Mouse (Mus musculus): ENCODE results near the gene 1700007K13Rik.

Gene 1700007K13Rik

DNA sequence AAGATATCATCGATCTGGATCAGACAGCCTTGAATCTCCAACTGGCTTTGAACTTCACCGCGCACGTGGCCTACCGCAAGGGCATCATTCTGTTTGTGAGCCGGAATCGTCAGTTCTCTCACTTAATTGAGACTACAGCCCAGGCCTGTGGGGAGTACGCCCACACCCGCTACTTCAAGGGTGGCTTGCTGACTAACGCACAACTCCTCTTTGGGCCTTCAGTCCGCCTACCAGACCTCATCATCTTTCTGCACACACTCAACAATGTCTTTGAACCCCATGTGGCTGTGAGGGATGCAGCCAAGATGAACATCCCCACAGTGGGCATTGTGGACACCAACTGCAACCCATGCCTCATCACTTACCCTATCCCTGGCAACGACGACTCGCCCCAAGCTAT is 3.3 kb upstream of the 1700007K13Rik start:
- DNase-seq (ENCODE audit: low spot score) = no peak

GRCm38 (mm10) chr2:28468486-28469225 is 2.5 kb upstream of the 1700007K13Rik start:
- DNase-seq (ENCODE audit: low spot score) = no peak

DNA sequence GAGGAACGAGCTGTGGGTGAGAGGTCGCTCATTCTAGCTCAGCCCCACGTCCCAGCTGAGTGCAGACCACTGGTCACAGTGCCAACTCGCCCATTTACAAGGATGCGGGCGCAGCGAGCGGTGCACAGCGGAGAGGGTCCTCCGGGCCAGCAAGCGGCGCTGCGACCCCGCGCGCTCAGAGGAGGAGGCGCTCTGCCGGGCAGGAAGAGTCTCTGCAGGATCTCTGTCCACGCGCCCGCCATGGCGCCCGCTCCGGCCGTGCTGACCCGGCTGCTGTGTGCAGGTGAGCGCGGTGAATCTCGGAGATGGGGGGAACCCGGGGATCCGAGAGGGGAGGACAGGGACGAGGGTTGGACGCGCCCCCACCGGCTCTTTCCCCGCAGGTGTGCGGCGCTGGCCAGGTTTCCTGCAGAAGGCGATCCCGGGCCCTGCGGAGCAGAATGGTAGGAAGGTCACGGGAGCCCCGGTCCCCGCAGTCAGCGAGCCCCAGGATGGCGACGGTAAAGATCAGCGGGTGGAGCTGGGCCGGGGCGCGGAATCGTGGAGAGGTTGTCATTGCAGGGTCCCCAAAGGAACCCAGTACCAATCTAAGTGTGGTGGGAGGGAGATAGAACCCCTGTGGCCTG is 1.8 kb upstream of the 1700007K13Rik start, which contains the start of gene Mrps2:
Gene Mrps2 (plus strand): TSS at position 207 of the 626 bp plus-strand sequence.
- DNase-seq (ENCODE audit: low spot score) = peak; percentile 86

GRCm38 (mm10) chr2:28464919-28465318 is 1.2 kb downstream of the 1700007K13Rik start:
- no peak for DNase-seq (ENCODE audit: low spot score)

GRCm38 (mm10) chr2:28463919-28464318 is 2.2 kb downstream of the 1700007K13Rik start:
- peak; percentile 79 for DNase-seq (ENCODE audit: low spot score)

GRCm38 (mm10) chr2:28456616-28457015 is 9.5 kb downstream of the 1700007K13Rik start:
- DNase-seq (ENCODE audit: low spot score) = no peak

DNA sequence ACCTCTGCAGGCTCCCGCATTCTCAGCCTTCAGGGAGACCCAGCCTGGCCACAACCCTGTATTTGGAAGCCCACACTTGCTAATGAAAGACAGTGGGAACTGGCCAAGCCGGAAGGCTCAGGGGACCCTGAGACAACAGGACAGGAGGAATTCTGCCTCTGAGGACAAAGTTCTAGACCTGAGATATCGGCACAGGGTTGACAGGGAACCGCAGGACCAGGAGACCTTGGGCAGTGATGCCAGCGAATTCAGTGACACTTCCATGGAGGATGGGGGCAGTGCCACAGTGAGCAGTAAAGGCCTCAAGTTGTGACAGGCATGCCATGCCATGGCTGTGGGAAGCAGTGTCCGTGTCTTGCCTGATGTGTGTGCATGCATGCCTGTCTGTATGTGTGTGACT is 12.6 kb downstream of the 1700007K13Rik start:
- DNase-seq (ENCODE audit: low spot score) = no peak

DNA sequence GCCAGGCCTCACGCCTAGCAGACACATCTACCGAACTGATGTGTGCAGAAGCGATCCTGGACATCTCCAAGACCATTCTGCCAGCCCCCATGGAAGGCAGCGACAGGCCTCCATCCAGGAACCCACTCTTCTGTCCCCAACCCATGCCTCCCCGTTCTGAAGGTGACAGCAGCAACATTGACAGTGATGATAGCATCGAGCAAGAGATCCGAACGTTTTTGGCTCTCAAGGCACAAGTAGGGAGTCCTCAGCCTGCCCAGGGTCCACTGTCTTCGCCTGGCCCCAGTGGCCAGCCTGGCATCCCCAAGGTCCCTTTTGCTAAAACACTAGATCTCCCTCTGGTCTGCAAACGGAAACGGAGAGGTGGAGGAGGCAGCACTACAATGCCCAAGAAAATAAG is 14.5 kb downstream of the 1700007K13Rik start:
- DNase-seq (ENCODE audit: low spot score) = no peak

- DNase-seq (ENCODE audit: low spot score) = no peak
These were observed 18.8 kb downstream of the 1700007K13Rik start for GRCm38 (mm10) chr2:28447315-28447670.

DNA sequence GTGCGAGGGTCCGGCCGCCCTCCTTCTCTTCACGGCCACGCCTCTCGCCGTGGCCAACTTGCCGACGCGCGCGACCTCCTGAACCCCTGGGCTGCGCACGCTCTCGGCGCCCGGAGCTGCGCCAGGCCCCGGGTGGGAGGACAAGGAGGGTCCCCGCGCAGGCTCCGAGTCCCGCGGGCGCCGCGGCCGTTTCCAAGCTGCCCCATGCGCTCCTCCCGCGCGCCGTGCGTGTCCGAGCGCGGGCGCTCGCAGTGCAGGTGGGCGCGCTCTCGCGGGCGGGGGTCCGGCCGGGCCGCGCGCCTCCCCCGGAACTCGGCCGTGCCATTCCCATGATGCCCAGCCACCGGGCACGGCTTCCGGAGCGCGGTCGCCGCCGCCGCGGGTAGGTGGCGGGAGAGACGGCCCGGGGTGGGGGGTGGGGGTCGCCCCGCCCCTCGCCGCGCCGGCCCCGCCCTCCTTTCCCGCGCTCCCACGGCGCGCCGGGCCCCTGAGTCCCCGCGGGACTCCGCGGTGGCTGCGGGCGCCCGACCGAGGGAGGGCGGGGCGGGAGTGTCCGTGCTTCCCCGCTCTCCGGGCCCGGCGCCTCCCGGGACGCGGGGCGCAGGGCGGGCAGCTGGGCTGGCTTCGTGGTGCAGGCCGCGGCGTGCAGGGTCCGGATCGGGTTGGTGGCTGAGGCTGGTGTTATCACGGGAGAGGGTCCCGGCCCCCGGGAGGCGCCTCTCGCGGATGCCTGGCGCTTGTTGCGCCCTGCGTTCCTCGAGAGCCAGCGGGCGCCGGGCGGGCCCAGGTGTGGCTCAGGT is 19.4 kb downstream of the 1700007K13Rik start, which contains the start of gene Ppp1r26:
Gene Ppp1r26 (plus strand): TSS at position 286 of the 800 bp plus-strand sequence.
- DNase-seq (ENCODE audit: low spot score) = no peak

- DNase-seq (ENCODE audit: low spot score) = no peak
These were observed 20.0 kb downstream of the 1700007K13Rik start for GRCm38 (mm10) chr2:28446181-28446514.

DNA sequence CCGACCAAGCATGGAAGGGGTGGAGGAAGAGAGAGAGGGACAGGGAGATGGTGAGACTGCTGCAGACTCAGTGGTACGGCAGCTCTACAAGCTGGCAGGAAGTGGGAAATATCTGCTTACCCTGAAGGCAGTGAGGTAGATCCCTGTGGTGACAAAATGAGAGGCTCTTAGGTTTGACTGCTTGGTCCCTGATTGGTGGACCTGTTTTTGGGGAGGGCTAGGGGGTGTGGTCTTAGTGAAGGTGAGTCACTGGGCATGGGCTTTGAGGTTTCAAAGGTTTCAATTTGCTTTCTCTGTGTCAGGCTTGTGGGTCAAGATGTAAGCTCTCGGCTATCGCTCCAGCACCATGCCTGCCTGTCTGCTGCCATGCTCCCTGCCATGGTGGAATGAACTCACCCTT is 21.1 kb downstream of the 1700007K13Rik start:
- DNase-seq (ENCODE audit: low spot score) = no peak

DNA sequence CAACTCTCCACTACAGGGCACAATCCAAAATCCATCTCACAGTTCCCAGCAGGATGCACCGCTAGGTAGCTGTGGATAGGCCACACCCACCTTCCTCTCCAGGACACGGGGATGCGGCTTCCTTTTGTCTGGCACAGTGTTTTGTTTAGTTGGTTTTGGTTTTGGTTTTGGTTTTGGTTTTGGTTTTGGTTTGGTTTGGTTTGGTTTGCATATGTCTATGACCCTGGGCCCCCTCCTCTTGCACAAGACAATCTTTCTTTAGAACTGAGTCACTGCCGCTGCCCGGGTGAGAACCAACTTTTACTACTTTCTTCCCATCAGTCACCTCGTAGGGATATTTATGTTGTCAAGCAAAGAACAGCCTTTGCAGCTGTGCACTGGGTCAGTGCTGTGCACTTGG is 25.3 kb downstream of the 1700007K13Rik start:
- no peak for DNase-seq (ENCODE audit: low spot score)

- DNase-seq (ENCODE audit: low spot score) = no peak
These were observed 30.7 kb downstream of the 1700007K13Rik start for GRCm38 (mm10) chr2:28435401-28435800.

GRCm38 (mm10) chr2:28433512-28433911 is 32.6 kb downstream of the 1700007K13Rik start:
- no peak for DNase-seq (ENCODE audit: low spot score)

GRCm38 (mm10) chr2:28432811-28433210 is 33.3 kb downstream of the 1700007K13Rik start:
- no peak for DNase-seq (ENCODE audit: low spot score)

DNA sequence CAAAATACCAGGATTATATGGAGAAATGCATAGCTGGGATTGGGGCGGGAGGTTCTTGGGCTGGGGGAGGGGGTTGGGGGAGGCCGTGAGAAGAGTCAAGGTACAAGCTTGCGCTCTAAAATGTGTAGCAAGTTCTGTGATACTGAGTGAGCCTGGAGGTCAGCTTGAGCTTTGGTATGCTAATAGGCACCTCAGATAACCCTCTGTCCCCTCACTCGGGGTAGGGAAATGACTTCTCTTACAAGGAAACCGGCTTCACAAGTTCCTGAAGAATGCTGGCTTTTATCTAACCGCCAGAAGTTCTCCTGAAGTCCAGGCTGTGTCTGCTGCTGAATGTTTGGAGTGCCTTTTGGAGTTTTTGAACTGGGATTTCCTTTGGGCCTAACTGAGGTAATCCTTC is 35.3 kb downstream of the 1700007K13Rik start:
- no peak for DNase-seq (ENCODE audit: low spot score)

DNA sequence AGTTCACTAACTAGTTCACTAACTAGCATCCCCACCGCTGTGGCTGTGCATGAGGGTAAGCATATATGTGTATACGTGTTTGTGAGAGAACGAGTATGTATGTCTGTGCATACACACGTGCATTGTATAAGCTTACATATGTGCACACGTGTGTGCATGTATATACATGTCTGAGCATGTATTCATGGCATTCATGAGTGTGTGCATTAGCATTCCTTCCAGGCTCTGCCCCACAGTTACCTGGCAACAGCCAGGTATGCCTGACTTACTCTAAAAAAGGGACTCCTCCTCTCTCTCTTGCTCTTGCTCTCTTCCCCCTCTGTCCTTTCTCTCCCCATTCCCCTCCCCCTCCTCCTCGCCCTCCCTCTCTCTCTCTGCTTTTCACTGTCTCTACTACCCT is 38.9 kb downstream of the 1700007K13Rik start:
- no peak for DNase-seq (ENCODE audit: low spot score)

GRCm38 (mm10) chr2:28423167-28423566 is 43.0 kb downstream of the 1700007K13Rik start:
- DNase-seq (ENCODE audit: low spot score) = no peak

GRCm38 (mm10) chr2:28419898-28420297 is 46.2 kb downstream of the 1700007K13Rik start:
- DNase-seq (ENCODE audit: low spot score) = peak; percentile 97

DNA sequence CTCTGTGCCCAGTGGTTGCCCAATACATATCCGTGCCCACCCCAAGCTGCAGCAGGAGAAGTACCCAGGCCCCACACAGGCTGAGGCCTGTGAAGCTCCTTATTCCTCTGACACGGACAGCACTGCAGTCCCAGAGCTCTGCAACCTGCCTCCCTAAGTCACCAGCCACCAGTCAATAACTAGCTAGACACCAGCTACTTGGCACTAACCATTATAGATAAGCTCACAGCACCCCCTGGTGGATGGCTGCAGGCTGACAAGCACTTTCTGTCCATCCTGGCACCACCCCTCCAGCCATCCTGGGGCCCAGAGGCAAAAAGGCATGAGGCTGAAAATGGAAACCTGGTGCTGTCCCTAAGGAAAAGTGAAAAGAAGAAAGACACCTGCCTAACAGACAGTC is 48.1 kb downstream of the 1700007K13Rik start:
- DNase-seq (ENCODE audit: low spot score) = peak; percentile 95

DNA sequence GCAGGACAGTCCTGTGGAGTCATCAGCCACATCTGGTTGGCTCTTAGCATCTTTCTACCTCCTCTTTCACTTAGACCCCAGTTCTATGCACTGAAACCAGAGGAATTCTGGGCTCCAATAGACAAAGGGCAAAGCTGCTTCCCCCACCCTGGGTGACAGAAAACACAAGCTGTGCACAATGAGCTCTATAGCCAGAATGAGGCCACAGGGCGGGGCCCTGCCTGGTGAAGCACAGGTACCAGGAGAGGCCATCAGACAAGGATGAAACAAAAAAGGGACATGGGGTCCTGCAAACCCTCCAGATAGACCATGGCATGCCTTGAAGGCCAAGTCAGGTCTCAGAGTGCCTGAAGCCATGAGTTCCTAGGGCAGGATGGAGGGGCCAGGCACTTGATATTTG is 49.6 kb downstream of the 1700007K13Rik start:
- DNase-seq (ENCODE audit: low spot score) = no peak

Measured in layer of hippocampus, adult 11-12 months (tissue).